Mouse (Mus musculus): ENCODE data around the gene Tmem107.
A peak's percentile ranks its signal among the peaks of the same experiment; 100 is the strongest.

The Tmem107 gene

GRCm38 (mm10) chr11:69059357-69059974 is 11.1 kb upstream of the Tmem107 start, which contains the start of gene Borcs6:
Gene Borcs6 (plus strand): TSS chr11:69059717.
- DNase-seq (ENCODE audit: low spot score in 2 of 2) = peak; percentile 82 to 89

GRCm38 (mm10) chr11:69059975-69060411 is 10.6 kb upstream of the Tmem107 start:
- DNase-seq (ENCODE audit: low spot score in 2 of 2) = peak; percentile 30 to 47

- DNase-seq (ENCODE audit: low spot score in 2 of 2) = no peak
Observed at GRCm38 (mm10) chr11:69060448-69061254, 10.0 kb upstream of the Tmem107 start.

GRCm38 (mm10) chr11:69061255-69061912 is 9.2 kb upstream of the Tmem107 start:
- no peak for DNase-seq (ENCODE audit: low spot score in 2 of 2)

GRCm38 (mm10) chr11:69062194-69062760 is 8.3 kb upstream of the Tmem107 start:
- DNase-seq (ENCODE audit: low spot score in 2 of 2) = peak; percentile 61 to 70

- DNase-seq (ENCODE audit: low spot score in 2 of 2) = peak; percentile 94 to 95
Observed at GRCm38 (mm10) chr11:69062761-69063224, 7.8 kb upstream of the Tmem107 start.

- peak; percentile 75 to 83 for DNase-seq (ENCODE audit: low spot score in 2 of 2)
Observed at GRCm38 (mm10) chr11:69063413-69064201, 7.0 kb upstream of the Tmem107 start.

- DNase-seq (ENCODE audit: low spot score in 2 of 2) = no peak
Observed at GRCm38 (mm10) chr11:69064259-69065133, 6.1 kb upstream of the Tmem107 start.

- no peak for DNase-seq (ENCODE audit: low spot score in 2 of 2)
Observed at GRCm38 (mm10) chr11:69065394-69065925, 5.1 kb upstream of the Tmem107 start.

GRCm38 (mm10) chr11:69066163-69066861 is 4.3 kb upstream of the Tmem107 start:
- no peak for DNase-seq (ENCODE audit: low spot score in 2 of 2)

- peak; percentile 72 to 83 for DNase-seq (ENCODE audit: low spot score in 2 of 2)
Observed at GRCm38 (mm10) chr11:69066956-69067355, 3.6 kb upstream of the Tmem107 start.

GRCm38 (mm10) chr11:69067601-69068000 is 3.0 kb upstream of the Tmem107 start:
- DNase-seq (ENCODE audit: low spot score in 2 of 2) = no peak

GRCm38 (mm10) chr11:69070093-69070492 is 513 bp upstream of the Tmem107 start:
- no peak for DNase-seq (ENCODE audit: low spot score in 2 of 2)

- no peak for DNase-seq (ENCODE audit: low spot score in 2 of 2)
Observed at GRCm38 (mm10) chr11:69071262-69071661, 656 bp downstream of the Tmem107 start.

- DNase-seq (ENCODE audit: low spot score in 2 of 2) = no peak
Observed at GRCm38 (mm10) chr11:69072234-69072633, 1.6 kb downstream of the Tmem107 start.

- DNase-seq (ENCODE audit: low spot score in 2 of 2) = no peak
Observed at GRCm38 (mm10) chr11:69072666-69073064, 2.1 kb downstream of the Tmem107 start.

GRCm38 (mm10) chr11:69073065-69073888 is 2.7 kb downstream of the Tmem107 start:
- DNase-seq (ENCODE audit: low spot score in 2 of 2) = peak; percentile 58 to 75

Measured in spleen, postnatal 14 days (tissue).